Mouse (Mus musculus) testis, adult 2 months (tissue): Measurements from ENCODE around the gene Lrrc36.

Experiments
- CTCF ChIP-seq: fragments of 200-500 bp; IDR thresholded peaks from 2 replicates; pipeline ENCODE4 v1.5.1; 2012; ENCODE audit warnings: low read depth, mild to moderate bottlenecking, inconsistent platforms, low read length, moderate library complexity; ENCODE audit not compliant: control insufficient read depth, insufficient read depth, insufficient replicate concordance
- POLR2A ChIP-seq: fragments of 200-500 bp; IDR thresholded peaks from 2 replicates; pipeline ENCODE4 v1.6.1; 2012; ENCODE audit warnings: low read depth, mild to moderate bottlenecking, inconsistent platforms, low read length, moderate library complexity; ENCODE audit not compliant: control insufficient read depth

- TF ChIP-seq CTCF: no peak
- TF ChIP-seq POLR2A: no peak
Measured at GRCm38 (mm10) chr8:105442661-105443060, 29.3 kb downstream of the Lrrc36 start.
